Mouse (Mus musculus): Measurements from ENCODE around the gene Eif2b2. TPM values are rescaled to one million over a fixed set of nuclear protein-coding genes. Genes with fewer than 3 reads are reported as not detected.

Eif2b2 gene
- polyA plus RNA-seq, 1 experiment from 2014 or later, result 97.3 TPM

GRCm38 (mm10) chr12:85217733-85218310, 1.5 kb upstream of the Eif2b2 start:
- WGBS, result 71% methylated on average over 2 of the region's 2 CpGs

GRCm38 (mm10) chr12:85219905-85220290, 617 bp downstream of the Eif2b2 start:
- 4% methylated on average over 12 of the region's 12 CpGs for WGBS

More at GRCm38 (mm10) chr12:85217733-85218310, 1.5 kb upstream of the Eif2b2 start:
- ATAC-seq, result no peak
- no peaks in the 10 kb centered on the region for H3K9me3 ChIP-seq
- no peak overlapping the region for H3K4me2 ChIP-seq (replicated peaks)
- H3K36me3 ChIP-seq, result peaks cover 18% of the 10 kb centered on the region
- H3K27me3 ChIP-seq, result no peaks in the 10 kb centered on the region
- peaks cover 25% of the 10 kb centered on the region for H3K4me1 ChIP-seq (replicated peaks)
- no peak overlapping the region for H3K9ac ChIP-seq (replicated peaks)
- no peak overlapping the region for H3K27ac ChIP-seq
- H3K4me3 ChIP-seq (replicated peaks), result no peak overlapping the region

GRCm38 (mm10) chr12:85227227-85227626, 7.9 kb downstream of the Eif2b2 start:
- Histone ChIP-seq H3K27ac (no peak overlapping the region), H3K36me3 (peaks cover 52% of the 10 kb centered on the region), H3K4me1 (replicated peaks) (no peaks in the 10 kb centered on the region), H3K9me3 (no peaks in the 10 kb centered on the region), H3K4me3 (replicated peaks) (no peak overlapping the region), H3K9ac (replicated peaks) (no peak overlapping the region), H3K4me2 (replicated peaks) (no peak overlapping the region), H3K27me3 (no peaks in the 10 kb centered on the region)
- WGBS, result 84% methylated on average over 7 of the region's 7 CpGs
- ATAC-seq, result no peak

More at GRCm38 (mm10) chr12:85219905-85220290, 617 bp downstream of the Eif2b2 start:
- H3K4me3 ChIP-seq (replicated peaks), result peak overlapping the region; percentile 76
- H3K4me2 ChIP-seq (replicated peaks), result peak overlapping the region; percentile 96
- no peak for ATAC-seq
- H3K9me3 ChIP-seq, result no peaks in the 10 kb centered on the region
- H3K27ac ChIP-seq, result peak overlapping the region; percentile 55
- H3K27me3 ChIP-seq, result no peaks in the 10 kb centered on the region
- H3K9ac ChIP-seq (replicated peaks), result peak overlapping the region; percentile 77
- H3K36me3 ChIP-seq, result peaks cover 39% of the 10 kb centered on the region
- peaks cover 25% of the 10 kb centered on the region for H3K4me1 ChIP-seq (replicated peaks)

GRCm38 (mm10) chr12:85227876-85228599, 8.8 kb downstream of the Eif2b2 start:
- no peaks in the 10 kb centered on the region for H3K4me1 ChIP-seq (replicated peaks)
- H3K27me3 ChIP-seq, result no peaks in the 10 kb centered on the region
- H3K4me3 ChIP-seq (replicated peaks), result no peak overlapping the region
- H3K4me2 ChIP-seq (replicated peaks), result no peak overlapping the region
- H3K9ac ChIP-seq (replicated peaks), result no peak overlapping the region
- no peak overlapping the region for H3K27ac ChIP-seq
- H3K9me3 ChIP-seq, result no peaks in the 10 kb centered on the region
- 77% methylated on average over 15 of the region's 15 CpGs for WGBS
- ATAC-seq, result no peak
- peaks cover 44% of the 10 kb centered on the region for H3K36me3 ChIP-seq

GRCm38 (mm10) chr12:85233376-85234358, 14.4 kb downstream of the Eif2b2 start:
- 73% methylated on average over 21 of the region's 21 CpGs for WGBS
- peak; percentile 24; the same call in 1 of the 2 replicates for ATAC-seq
- Histone ChIP-seq H3K4me3 (replicated peaks) (no peak overlapping the region), H3K9ac (replicated peaks) (no peak overlapping the region), H3K36me3 (peaks cover 10% of the 10 kb centered on the region; the same call in 1 of the 2 replicates), H3K27me3 (no peaks in the 10 kb centered on the region), H3K9me3 (no peaks in the 10 kb centered on the region), H3K4me2 (replicated peaks) (no peak overlapping the region), H3K27ac (peak overlapping the region; percentile 64; the same call in 1 of the 2 replicates), H3K4me1 (replicated peaks) (0 out of 2 replicates have a peak, but pooled peaks cover 4% of the 10 kb centered on the region)

- Histone ChIP-seq H3K27ac (no peak overlapping the region), H3K4me3 (replicated peaks) (no peak overlapping the region), H3K27me3 (no peaks in the 10 kb centered on the region), H3K9ac (replicated peaks) (no peak overlapping the region), H3K4me1 (replicated peaks) (0 out of 2 replicates have a peak, but pooled peaks cover 4% of the 10 kb centered on the region), H3K4me2 (replicated peaks) (no peak overlapping the region), H3K36me3 (peaks cover 10% of the 10 kb centered on the region; the same call in 1 of the 2 replicates), H3K9me3 (no peaks in the 10 kb centered on the region)
- no peak for ATAC-seq
- 94% methylated on average over 5 of the region's 5 CpGs for WGBS
Observed at GRCm38 (mm10) chr12:85237553-85237952, 18.3 kb downstream of the Eif2b2 start.

GRCm38 (mm10) chr12:85252083-85252482, 32.8 kb downstream of the Eif2b2 start:
- peaks cover 13% of the 10 kb centered on the region for H3K36me3 ChIP-seq
- H3K4me1 ChIP-seq (replicated peaks), result no peaks in the 10 kb centered on the region
- H3K27me3 ChIP-seq, result no peaks in the 10 kb centered on the region
- no peaks in the 10 kb centered on the region for H3K9me3 ChIP-seq
- H3K27ac ChIP-seq, result no peak overlapping the region
- H3K9ac ChIP-seq (replicated peaks), result no peak overlapping the region
- H3K4me3 ChIP-seq (replicated peaks), result no peak overlapping the region
- no peak for ATAC-seq
- 91% methylated on average over 3 of the region's 3 CpGs for WGBS
- no peak overlapping the region for H3K4me2 ChIP-seq (replicated peaks)

- no peak for ATAC-seq
- H3K9ac ChIP-seq (replicated peaks), result no peak overlapping the region
- H3K27me3 ChIP-seq, result no peaks in the 10 kb centered on the region
- H3K4me3 ChIP-seq (replicated peaks), result no peak overlapping the region
- no peak overlapping the region for H3K27ac ChIP-seq
- H3K4me2 ChIP-seq (replicated peaks), result no peak overlapping the region
- 82% methylated on average over 7 of the region's 7 CpGs for WGBS
- peaks cover 2% of the 10 kb centered on the region; the same call in 1 of the 2 replicates for H3K36me3 ChIP-seq
- no peaks in the 10 kb centered on the region for H3K4me1 ChIP-seq (replicated peaks)
- H3K9me3 ChIP-seq, result no peaks in the 10 kb centered on the region
Observed at GRCm38 (mm10) chr12:85256074-85256751, 36.9 kb downstream of the Eif2b2 start.

GRCm38 (mm10) chr12:85257008-85257639, 37.8 kb downstream of the Eif2b2 start:
- Histone ChIP-seq H3K27ac (no peak overlapping the region), H3K4me1 (replicated peaks) (no peaks in the 10 kb centered on the region), H3K36me3 (peaks cover 2% of the 10 kb centered on the region; the same call in 1 of the 2 replicates), H3K4me2 (replicated peaks) (no peak overlapping the region), H3K9ac (replicated peaks) (no peak overlapping the region), H3K4me3 (replicated peaks) (no peak overlapping the region), H3K27me3 (no peaks in the 10 kb centered on the region), H3K9me3 (no peaks in the 10 kb centered on the region)
- 87% methylated on average over 7 of the region's 7 CpGs for WGBS
- ATAC-seq, result no peak

- 0 out of 2 replicates have a peak, but pooled peaks have one; percentile 27 for ATAC-seq
- Histone ChIP-seq H3K9ac (replicated peaks) (no peak overlapping the region), H3K27ac (no peak overlapping the region), H3K9me3 (no peaks in the 10 kb centered on the region), H3K4me3 (replicated peaks) (no peak overlapping the region), H3K4me1 (replicated peaks) (no peaks in the 10 kb centered on the region), H3K4me2 (replicated peaks) (no peak overlapping the region), H3K27me3 (no peaks in the 10 kb centered on the region), H3K36me3 (no peaks in the 10 kb centered on the region)
- 54% methylated on average over 10 of the region's 10 CpGs for WGBS
Observed at GRCm38 (mm10) chr12:85262489-85262888, 43.2 kb downstream of the Eif2b2 start.

- 88% methylated on average over 5 of the region's 5 CpGs for WGBS
- Histone ChIP-seq H3K4me3 (replicated peaks) (no peak overlapping the region), H3K9ac (replicated peaks) (no peak overlapping the region), H3K36me3 (no peaks in the 10 kb centered on the region), H3K27me3 (no peaks in the 10 kb centered on the region), H3K4me2 (replicated peaks) (no peak overlapping the region), H3K27ac (no peak overlapping the region), H3K4me1 (replicated peaks) (no peaks in the 10 kb centered on the region), H3K9me3 (no peaks in the 10 kb centered on the region)
- ATAC-seq, result no peak
Observed at GRCm38 (mm10) chr12:85263190-85263589, 43.9 kb downstream of the Eif2b2 start.

All from midbrain, embryonic 13.5 days (tissue).